Mouse (Mus musculus) urinary bladder, postnatal 36 days (tissue): ENCODE measurements around the gene Rab15.
"Not testable (repeated sequence)": the region's sequence is repeated elsewhere in the genome, so short reads cannot be mapped to it uniquely, and the experiment has no call there.

Source experiments
- DNase-seq, 2 experiments: peaks; one replicate each; pipeline ENCODE4 v3.0.0; 2022; ENCODE audit warnings: low spot score in 2 of 2, mixed read lengths in 1 of 2

The Rab15 gene

GRCm38 (mm10) chr12:76822651-76823041 is at the start of gene Rab15:
TSS of gene Rab15 (minus strand) at chr12:76822908.
- DNase-seq = no peak

GRCm38 (mm10) chr12:76869561-76869960 is 46.9 kb upstream of the Rab15 start:
- no peak for DNase-seq

- DNase-seq = no peak
Observed at GRCm38 (mm10) chr12:76868463-76869198, 45.9 kb upstream of the Rab15 start.

- DNase-seq = peak in 1 of 2 experiments; percentile 23
Observed at GRCm38 (mm10) chr12:76867586-76868280, 45.0 kb upstream of the Rab15 start.

GRCm38 (mm10) chr12:76865266-76865665 is 42.6 kb upstream of the Rab15 start:
- no peak for DNase-seq

- no peak for DNase-seq
Observed at GRCm38 (mm10) chr12:76863651-76864050, 40.9 kb upstream of the Rab15 start.

GRCm38 (mm10) chr12:76858788-76859187 is 36.1 kb upstream of the Rab15 start:
- DNase-seq = not testable (repeated sequence)

GRCm38 (mm10) chr12:76857087-76857486 is 34.4 kb upstream of the Rab15 start:
- no peak for DNase-seq

- DNase-seq = no peak
Observed at GRCm38 (mm10) chr12:76853378-76854142, 30.9 kb upstream of the Rab15 start.

GRCm38 (mm10) chr12:76852419-76852818 is 29.7 kb upstream of the Rab15 start:
- DNase-seq = no peak

GRCm38 (mm10) chr12:76844346-76845061 is 21.8 kb upstream of the Rab15 start:
- no peak for DNase-seq

GRCm38 (mm10) chr12:76840081-76840480 is 17.4 kb upstream of the Rab15 start:
- DNase-seq = no peak

- DNase-seq = no peak
Observed at GRCm38 (mm10) chr12:76839298-76839697, 16.6 kb upstream of the Rab15 start.

GRCm38 (mm10) chr12:76837844-76838650 is 15.3 kb upstream of the Rab15 start:
- no peak for DNase-seq

GRCm38 (mm10) chr12:76837101-76837843 is 14.6 kb upstream of the Rab15 start:
- peak; percentile 97 for DNase-seq

GRCm38 (mm10) chr12:76832704-76833103 is 10.0 kb upstream of the Rab15 start:
- no peak for DNase-seq

- no peak for DNase-seq
Observed at GRCm38 (mm10) chr12:76825283-76825682, 2.6 kb upstream of the Rab15 start.

- peak; percentile 25 to 43 for DNase-seq
Observed at GRCm38 (mm10) chr12:76822002-76822650, 582 bp downstream of the Rab15 start.

- no peak for DNase-seq
Observed at GRCm38 (mm10) chr12:76820615-76821014, 2.1 kb downstream of the Rab15 start.

- no peak for DNase-seq
Observed at GRCm38 (mm10) chr12:76819816-76820215, 2.9 kb downstream of the Rab15 start.
